30 mouse cellular contexts compared by ENCODE assay signal in genomic region chr15:89426716-89427115, GRCm38 (mm10). TPM values are rescaled to one million over a fixed set of nuclear protein-coding genes. Genes with fewer than 3 reads are reported as not detected.
DNase-seq lines count a peak whose midpoint lies in the region; ATAC-seq lines count a peak whose summit lies in the region.
"Had no signal": no experiment of that assay in that cellular context is flagged by ENCODE, and none has a peak within 500 bp of the region (broad histone marks: within the 10 kb centered on the region; RNA-seq: fewer than 3 reads in every experiment).

No protein-coding gene starts in this region.

- ATAC-seq in heart, embryonic 13.5 days (ENCODE audit: extremely low read depth, insufficient number of reproducible peaks, low FRiP score, low TSS enrichment): no peak
- ATAC-seq: CD4-positive, CD25-positive, alpha-beta regulatory T cell, adult 4 months; intestine, embryonic 15.5 days; midbrain, embryonic 15.5 days had no signal

- peaks cover 53% of the 10 kb centered on the region for H3K36me3 ChIP-seq in heart, embryonic 13.5 days

- H3K9ac ChIP-seq in heart, embryonic 13.5 days: peak overlapping the region; percentile 91
- H3K9ac ChIP-seq: forebrain, embryonic 12.5 days; hindbrain, embryonic 15.5 days; intestine, embryonic 15.5 days; midbrain, embryonic 15.5 days had no signal

- no peaks in the 10 kb centered on the region for H3K9me3 ChIP-seq in heart, embryonic 13.5 days
- H3K9me3 ChIP-seq: forebrain, embryonic 12.5 days; G1E; hindbrain, embryonic 15.5 days; intestine, embryonic 15.5 days; megakaryocyte, embryonic 14.5 days; midbrain, embryonic 15.5 days had no signal

- WGBS in heart, embryonic 13.5 days: 85% methylated on average over 10 of the region's 10 CpGs

- intact Hi-C loops in heart, postnatal 25 days (cut with DNase I): no loop called here
- intact Hi-C loops in heart, postnatal 36 days (cut with DNase I): loop anchor here (5.0 kb wide), 1 partner anchor 69 kb away; the partner anchor contains the start of genes Lmf2 and Ncaph2

- peak overlapping the region; percentile 69; the same call in 1 of the 2 replicates for H3K4me2 ChIP-seq in heart, embryonic 13.5 days
- H3K4me2 ChIP-seq: forebrain, embryonic 12.5 days; hindbrain, embryonic 15.5 days; intestine, embryonic 15.5 days; midbrain, embryonic 15.5 days had no signal

- H3K4me1 ChIP-seq in heart, embryonic 13.5 days: peaks cover 57% of the 10 kb centered on the region

- no peak overlapping the region for H3K4me3 ChIP-seq in heart, embryonic 13.5 days
- H3K4me3 ChIP-seq: forebrain, embryonic 12.5 days; hindbrain, embryonic 15.5 days; intestine, embryonic 15.5 days; megakaryocyte, embryonic 14.5 days; midbrain, embryonic 15.5 days; myocyte had no signal

- H3K27ac ChIP-seq in heart, embryonic 13.5 days (replicated peaks): peak overlapping the region; percentile 98
- H3K27ac ChIP-seq: forebrain, embryonic 12.5 days; hindbrain, embryonic 15.5 days; intestine, embryonic 15.5 days; midbrain, embryonic 15.5 days had no signal

- DNase-seq in adrenal gland, postnatal 14 days: peak; percentile 46
- DNase-seq in adrenal gland, adult 18-20 months (ENCODE audit: low spot score in 2 of 2): no peak
- DNase-seq in heart, adult 11 months: peak; percentile 96
- DNase-seq in heart, postnatal 25 days (ENCODE audit: low spot score): no peak
- DNase-seq in heart, postnatal 36 days: peak; percentile 39 to 41
- DNase-seq in right cerebral cortex, adult 2 months (ENCODE audit: low spot score in 2 of 2): no peak
- no peak for DNase-seq in ovary, postnatal 14 days (ENCODE audit: low spot score)
- DNase-seq: cerebellum, adult 11 months; cerebellum, postnatal 36 days; kidney, postnatal 36 days; lung, adult 18-20 months; right cerebral cortex, postnatal 14 days; spleen, adult 18-20 months; thymus, adult 18-20 months had no signal

- no peaks in the 10 kb centered on the region for H3K27me3 ChIP-seq in heart, embryonic 13.5 days (replicated peaks)
- H3K27me3 ChIP-seq: forebrain, embryonic 12.5 days; hindbrain, embryonic 15.5 days; intestine, embryonic 15.5 days; megakaryocyte, embryonic 14.5 days; midbrain, embryonic 15.5 days had no signal

RNA-seq across cellular contexts. Expression of gene Cpt1b, which starts 1.1 kb away (rescaled TPM):
- total RNA-seq in adrenal gland, postnatal 14 days (2021): 525 and 569 TPM in 2 replicates
- total RNA-seq in adrenal gland, adult 18-20 months (2021): 100 to 1,000 TPM; 115 to 251 TPM
- total RNA-seq in heart, postnatal 25 days (2021): 100 to 1,000 TPM; 512 to 569 TPM
- 139 and 147 TPM in 2 replicates for polyA plus RNA-seq in heart, embryonic 13.5 days (2015; fragmentation: Nextera tagmentation; extraction: Ambion mirVana)
- total RNA-seq in heart, postnatal 36 days (2021): 100 to 1,000 TPM; 573 to 577 TPM

RNA-seq across cellular contexts. Expression of gene C730034F03Rik, which starts 2.7 kb away (rescaled TPM):
- total RNA-seq in adrenal gland, postnatal 14 days (2021): 2.5 TPM in 2 replicates
- 1 to 10 TPM; 1.0 to 1.6 TPM for total RNA-seq in adrenal gland, adult 18-20 months (2021)
- total RNA-seq in heart, postnatal 25 days (2021): 1 to 10 TPM; 1.5 TPM
- 2.4 and 3.0 TPM in 2 replicates for polyA plus RNA-seq in heart, embryonic 13.5 days (2015; fragmentation: Nextera tagmentation; extraction: Ambion mirVana)
- total RNA-seq in heart, postnatal 36 days (2021): 1 to 10 TPM; 1.6 to 2.8 TPM

RNA-seq across cellular contexts. Expression of gene Gm44502, which starts 2.8 kb away (rescaled TPM):
- total RNA-seq in adrenal gland, postnatal 14 days (2021): 11.0 and 11.5 TPM in 2 replicates
- total RNA-seq in adrenal gland, adult 18-20 months (2021): 1 to 10 TPM; 1.5 to 2.7 TPM
- total RNA-seq in heart, postnatal 25 days (2021): 10 to 100 TPM; 14.5 to 16.4 TPM
- polyA plus RNA-seq in heart, embryonic 13.5 days (2015; fragmentation: Nextera tagmentation; extraction: Ambion mirVana): 0.53 and 0.90 TPM in 2 replicates
- total RNA-seq in heart, postnatal 36 days (2021): 10 to 100 TPM; 14.5 to 17.8 TPM
- total RNA-seq: layer of hippocampus, postnatal 10 days had no signal
- polyA plus RNA-seq: CD4-positive, CD25-positive, alpha-beta regulatory T cell, adult 4 months; forebrain, embryonic 12.5 days; hindbrain, embryonic 15.5 days; intestine, embryonic 15.5 days; kidney, embryonic 14.5 days; limb, embryonic 11.5 days; liver, embryonic 11.5 days; midbrain, embryonic 15.5 days had no signal

RNA-seq across cellular contexts. Expression of gene Chkb, which starts 3.0 kb away (rescaled TPM):
- total RNA-seq in adrenal gland, postnatal 14 days (2021): 98.6 and 101 TPM in 2 replicates
- 10 to 100 TPM; 60.5 to 88.0 TPM for total RNA-seq in adrenal gland, adult 18-20 months (2021)
- total RNA-seq in heart, postnatal 25 days (2021): 10 to 100 TPM; 40.6 to 44.9 TPM
- polyA plus RNA-seq in heart, embryonic 13.5 days (2015; fragmentation: Nextera tagmentation; extraction: Ambion mirVana): 65.1 and 71.5 TPM in 2 replicates
- 10 to 100 TPM; 51.2 to 57.0 TPM for total RNA-seq in heart, postnatal 36 days (2021)

RNA-seq across cellular contexts. Expression of gene Syce3, which starts 16.4 kb away (rescaled TPM):
- total RNA-seq in adrenal gland, postnatal 14 days (2021): not detected in 2 replicates
- not detected for total RNA-seq in adrenal gland, adult 18-20 months (2021)
- not detected for total RNA-seq in heart, postnatal 25 days (2021)
- not detected in 2 replicates for polyA plus RNA-seq in heart, embryonic 13.5 days (2015; fragmentation: Nextera tagmentation; extraction: Ambion mirVana)
- not detected for total RNA-seq in heart, postnatal 36 days (2021)
- total RNA-seq: G1E; layer of hippocampus, postnatal 10 days; left cerebral cortex, adult 8-10 months had no signal
- polyA plus RNA-seq: brain, embryonic 14.5 days; CD4-positive, CD25-positive, alpha-beta regulatory T cell, adult 4 months; forebrain, embryonic 12.5 days; G1E; hindbrain, embryonic 15.5 days; intestine, embryonic 15.5 days; kidney, embryonic 14.5 days; limb, embryonic 11.5 days; liver, embryonic 11.5 days; midbrain, embryonic 15.5 days; myocyte; neural tube, embryonic 14.5 days had no signal

Comparison
In these comparisons a context has a peak if more than half of its experiments do, and no peak if none do; other contexts are left out.
1. DNase-seq: peak in adrenal gland, postnatal 14 days (single experiment), heart, adult 11 months (single experiment) and heart, postnatal 36 days (2 of 2); none in adrenal gland, adult 18-20 months (0 of 2), heart, postnatal 25 days (single experiment), right cerebral cortex, adult 2 months (0 of 2) and ovary, postnatal 14 days (single experiment).